Mouse (Mus musculus): ENCODE measurements around the gene Polk. TPM values are rescaled to one million over a fixed set of nuclear protein-coding genes. Genes with fewer than 3 reads are reported as not detected.

The Polk gene
- polyA plus RNA-seq (2012; rRNA removed), result 5.3 and 7.9 TPM in 2 replicates

DNA sequence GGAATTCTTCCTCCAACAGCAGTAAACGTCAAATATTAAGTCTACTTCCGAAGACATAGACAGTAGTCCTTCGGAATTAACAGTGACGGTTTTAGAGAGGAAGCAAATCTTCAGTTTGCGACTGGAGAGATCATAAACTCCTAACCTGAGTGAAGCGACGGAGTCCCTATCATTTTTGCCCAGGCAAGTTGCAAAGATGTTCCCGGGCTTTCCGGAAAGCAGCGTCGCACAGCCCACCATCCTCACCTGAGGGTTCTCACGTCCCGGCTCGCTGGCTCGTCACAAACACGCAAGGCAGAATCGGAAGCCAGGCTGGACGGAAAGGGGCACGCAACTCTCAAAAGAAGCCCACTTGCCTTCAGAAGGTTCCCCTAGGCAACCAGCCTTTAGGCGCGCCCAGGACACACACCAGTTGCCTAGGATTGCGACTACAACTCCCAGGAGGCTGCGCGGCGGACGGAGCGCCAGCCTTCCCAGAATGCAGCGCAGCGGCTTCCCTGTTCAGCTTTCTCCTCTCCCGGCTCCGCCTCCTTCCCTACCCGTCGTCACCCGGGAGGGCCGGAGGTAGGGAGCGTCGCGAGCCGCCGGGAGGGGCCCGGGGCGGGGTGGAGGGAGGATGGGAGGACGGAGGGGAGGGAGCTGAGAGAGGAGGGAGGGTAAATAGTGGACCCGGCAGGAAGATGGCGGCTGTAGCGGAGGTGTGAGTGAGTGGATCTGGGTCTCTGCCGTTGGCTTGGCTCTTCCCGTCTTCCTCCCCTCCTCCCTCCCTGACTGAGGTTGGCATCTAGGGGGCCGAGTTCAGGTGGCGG is at the start of gene Polk, which contains the start of gene Col4a3bp:
Gene Polk, minus strand, starts transcription at position 499 of the 809 bp plus-strand sequence.
Gene Col4a3bp, plus strand, starts transcription at position 538 of the 809 bp plus-strand sequence.

DNA sequence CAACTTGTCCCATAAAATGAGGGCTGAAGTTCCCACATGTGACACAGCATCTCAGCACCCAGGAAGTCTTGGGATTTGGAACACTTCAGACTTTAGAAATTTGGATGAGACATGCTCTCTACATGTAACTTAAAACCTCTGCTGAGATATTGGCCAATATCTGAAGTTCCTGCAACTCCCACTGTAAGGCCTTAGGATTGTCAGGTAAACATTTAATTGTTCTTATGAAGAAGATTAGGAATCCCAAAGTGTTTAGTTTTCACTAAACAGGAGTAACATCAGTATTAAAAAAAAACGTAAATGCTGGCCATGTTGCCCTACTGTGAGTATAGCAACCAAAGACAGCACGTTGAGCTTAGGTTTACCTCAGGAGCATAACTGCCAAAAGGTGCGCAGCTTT is 51.9 kb downstream of the Polk start, which contains the start of gene Gm17622:
Gene Gm17622, plus strand, starts transcription at position 301 of the 400 bp plus-strand sequence.

GRCm38 (mm10) chr13:96470957-96471356 is 71.4 kb downstream of the Polk start, which contains the start of gene Ankdd1b:
Gene Ankdd1b, minus strand, starts transcription at chr13:96471198.

Other genes starting within 250 kb of the Polk start
- gene Poc5, start 154.3 kb downstream of the Polk start, polyA plus RNA-seq (2012; rRNA removed), result 14.8 and 23.2 TPM in 2 replicates
- gene Ankdd1b, start 71.4 kb downstream of the Polk start, polyA plus RNA-seq (2012; rRNA removed), result 0.20 TPM in 1 of 2 replicates, not detected in the other
- gene Gm17622, start 51.8 kb downstream of the Polk start, polyA plus RNA-seq (2012; rRNA removed), result not detected in 2 replicates
- gene Col4a3bp, start within 50 bp of the Polk start, polyA plus RNA-seq (2012; rRNA removed), result 15.2 and 19.1 TPM in 2 replicates
- gene Hmgcr, start 128.4 kb upstream of the Polk start, polyA plus RNA-seq (2012; rRNA removed), result 108 and 181 TPM in 2 replicates
- 0.01 TPM in 1 of 2 replicates, not detected in the other for gene Ankrd31, start 205.7 kb upstream of the Polk start, polyA plus RNA-seq (2012; rRNA removed)